Mouse (Mus musculus) kidney, embryonic 14.5 days (tissue): ENCODE measurements around the gene Akr1c21. TPM values are rescaled to one million over a fixed set of nuclear protein-coding genes. Genes with fewer than 3 reads are reported as not detected.

Experiments
- ATAC-seq: fragments of 200-750 bp; cut with Nextera tagmentation; 2 replicates; pipeline ENCODE4 v1.8.0; 2017; ENCODE audit warnings: moderate number of reproducible peaks, mild to moderate bottlenecking, moderate TSS enrichment, moderate library complexity; ENCODE audit not compliant: low FRiP score, low TSS enrichment
- H3K27ac ChIP-seq: fragments of 300-500 bp; sonication (generic); 2 replicates; pipeline ENCODE4 v1.5.1; 2014; ENCODE audit warnings: low read depth, mild to moderate bottlenecking, low read length, moderate library complexity, mixed read lengths
- H3K27me3 ChIP-seq: fragments of 300-500 bp; sonication (generic); 2 replicates; pipeline ENCODE4 v1.6.1; 2014; ENCODE audit warnings: mild to moderate bottlenecking, low read length; ENCODE audit not compliant: control insufficient read depth, insufficient read depth
- H3K36me3 ChIP-seq: fragments of 300-500 bp; sonication (generic); 2 replicates; pipeline ENCODE4 v1.6.1; 2014; ENCODE audit warnings: low read length, mixed read lengths; ENCODE audit not compliant: control insufficient read depth, insufficient read depth
- H3K4me1 ChIP-seq: fragments of 300-500 bp; sonication (generic); 2 replicates; pipeline ENCODE4 v1.6.1; 2014; ENCODE audit warnings: low read length, mixed read lengths; ENCODE audit not compliant: control insufficient read depth, insufficient read depth
- H3K4me2 ChIP-seq: fragments of 300-500 bp; sonication (generic); replicated peaks from 2 replicates; pipeline ENCODE4 v1.6.1; 2014; ENCODE audit warnings: low read depth, mild to moderate bottlenecking, low read length
- H3K4me3 ChIP-seq: fragments of 300-500 bp; sonication (generic); 2 replicates; pipeline ENCODE4 v1.5.1; 2014; ENCODE audit warnings: mild to moderate bottlenecking, low read length
- H3K9ac ChIP-seq: fragments of 300-500 bp; sonication (generic); 2 replicates; pipeline ENCODE4 v1.6.1; 2014; ENCODE audit warnings: low read depth, mild to moderate bottlenecking, low read length, moderate library complexity
- H3K9me3 ChIP-seq: fragments of 300-500 bp; sonication (generic); 2 replicates; pipeline ENCODE4 v1.6.1; 2016; ENCODE audit warnings: low read length; ENCODE audit not compliant: control insufficient read depth
- polyA plus RNA-seq: library from polyadenylated mRNA; unstranded; fragments of >200 nt; fragmentation: Nextera tagmentation; extraction: Ambion mirVana; gene quantifications from 2 replicates; pipeline ENCODE4 v1.2.1, GENCODE M21; 2014

Gene Akr1c21
- polyA plus RNA-seq, 1 experiment from 2014 or later = 0.47 TPM

DNA sequence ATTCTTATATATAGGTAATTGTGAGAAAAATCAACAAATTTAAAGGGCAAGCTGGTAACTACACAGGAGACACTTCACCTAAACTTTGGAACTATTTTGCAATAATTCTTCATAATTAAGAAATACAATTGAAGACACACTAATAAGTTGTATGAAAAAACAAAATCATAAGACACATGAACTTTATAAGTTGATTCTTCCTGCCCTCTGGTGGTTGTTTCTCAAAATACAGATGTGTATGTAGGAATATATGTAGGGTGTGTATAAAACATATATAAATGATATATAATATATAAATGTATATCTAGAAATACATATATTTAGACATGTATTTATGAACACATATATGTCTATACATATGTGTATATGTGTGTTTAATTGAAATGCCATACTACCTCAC, 37.0 kb downstream of the Akr1c21 start:
- no peaks in the 10 kb centered on the region for H3K9me3 ChIP-seq
- no peak overlapping the region for H3K27ac ChIP-seq
- H3K9ac ChIP-seq = no peak overlapping the region
- H3K4me3 ChIP-seq = no peak overlapping the region
- no peaks in the 10 kb centered on the region for H3K27me3 ChIP-seq
- no peaks in the 10 kb centered on the region for H3K36me3 ChIP-seq
- no peaks in the 10 kb centered on the region for H3K4me1 ChIP-seq
- no peak for ATAC-seq
- H3K4me2 ChIP-seq = no peak overlapping the region

Other genes starting within 250 kb of the Akr1c21 start
- not detected in 2 replicates for gene Akr1c6, start 139.8 kb upstream of the Akr1c21 start, polyA plus RNA-seq
- gene Akr1c20, start 50.7 kb upstream of the Akr1c21 start, polyA plus RNA-seq = not detected in 2 replicates
- gene Akr1e1, start 35.1 kb downstream of the Akr1c21 start, polyA plus RNA-seq = 32.2 and 35.6 TPM in 2 replicates